Mouse (Mus musculus) layer of hippocampus, adult 18-20 months (tissue): Measurements from ENCODE around the gene Ggt6. TPM values are rescaled to one million over a fixed set of nuclear protein-coding genes. Genes with fewer than 3 reads are reported as not detected.
"Not testable (repeated sequence)": the region's sequence is repeated elsewhere in the genome, so short reads cannot be mapped to it uniquely, and the experiment has no call there.

ENCODE experiments used
- DNase-seq, 2 experiments: peaks; one replicate each; pipeline ENCODE4 v3.0.0; 2022; ENCODE audit warnings: low spot score in 2 of 2
- total RNA-seq, 2 experiments: library from RNA; stranded (reverse); gene quantifications; 2 replicates each; pipeline ENCODE4 v1.2.3; 2021

The Ggt6 gene
- total RNA-seq, 2 experiments from 2014 or later: 0.25 TPM; not detected in 1

DNA sequence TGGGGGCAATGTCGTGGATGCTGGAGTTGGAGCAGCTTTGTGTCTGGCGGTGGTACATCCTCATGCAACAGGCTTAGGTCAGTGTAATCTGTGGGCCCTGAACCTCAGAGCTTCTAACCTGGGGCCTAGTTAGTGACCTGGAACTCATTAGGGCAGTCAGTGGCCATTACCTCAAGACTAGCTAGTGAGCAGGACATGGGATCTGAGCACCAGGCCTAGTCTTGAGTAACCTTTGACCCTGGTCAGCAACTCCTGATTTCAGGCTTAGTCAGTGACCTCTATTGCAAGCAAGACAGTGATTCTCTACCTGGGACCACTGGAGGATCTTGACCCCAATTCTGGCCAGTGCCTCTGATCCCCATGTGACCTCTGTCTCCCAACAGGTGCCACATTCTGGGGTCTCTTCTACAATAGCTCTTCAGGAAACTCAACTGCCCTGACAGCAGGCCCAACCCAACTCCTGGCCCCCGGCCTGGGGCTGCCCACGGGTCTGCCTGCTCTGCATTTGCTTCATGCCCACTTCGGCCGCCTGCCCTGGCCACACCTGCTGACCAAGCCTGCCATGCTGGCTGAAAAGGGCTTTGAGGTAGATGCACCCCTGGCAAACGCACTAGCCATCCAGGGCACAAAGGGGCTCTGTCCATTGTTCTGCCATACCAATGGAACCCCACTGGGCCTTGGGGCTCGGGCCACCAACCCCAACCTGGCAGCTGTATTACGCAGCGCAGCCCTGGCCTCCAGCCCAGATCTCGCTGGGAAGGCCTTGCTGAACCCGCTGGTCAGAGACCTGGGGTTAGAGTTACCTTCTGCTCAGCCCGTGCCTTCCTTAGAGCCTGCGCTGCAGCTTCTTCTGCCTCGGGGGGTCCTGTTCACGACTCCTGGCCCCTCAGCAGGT lies 1.7 kb downstream of the Ggt6 start:
- DNase-seq: no peak

DNA sequence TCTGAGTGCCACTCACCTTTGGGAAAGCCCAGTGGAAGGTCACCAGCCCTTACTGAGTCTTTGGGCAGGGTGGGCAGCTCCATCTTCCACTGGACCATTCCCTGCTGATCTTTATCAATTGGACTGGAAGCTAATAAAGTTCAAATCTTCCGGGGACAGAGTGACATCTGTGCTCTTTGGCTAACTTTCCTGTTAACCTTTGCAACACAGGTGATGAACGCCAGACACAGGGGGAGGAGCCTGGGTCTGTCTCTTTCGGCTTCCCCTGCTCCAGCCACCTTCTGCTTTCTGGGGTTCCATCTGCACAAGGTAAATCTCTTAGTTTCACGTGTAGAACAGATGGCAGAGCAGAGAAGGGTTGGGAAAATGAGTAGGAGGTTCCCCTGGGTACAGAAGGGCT lies 3.1 kb downstream of the Ggt6 start:
- DNase-seq: no peak

DNA sequence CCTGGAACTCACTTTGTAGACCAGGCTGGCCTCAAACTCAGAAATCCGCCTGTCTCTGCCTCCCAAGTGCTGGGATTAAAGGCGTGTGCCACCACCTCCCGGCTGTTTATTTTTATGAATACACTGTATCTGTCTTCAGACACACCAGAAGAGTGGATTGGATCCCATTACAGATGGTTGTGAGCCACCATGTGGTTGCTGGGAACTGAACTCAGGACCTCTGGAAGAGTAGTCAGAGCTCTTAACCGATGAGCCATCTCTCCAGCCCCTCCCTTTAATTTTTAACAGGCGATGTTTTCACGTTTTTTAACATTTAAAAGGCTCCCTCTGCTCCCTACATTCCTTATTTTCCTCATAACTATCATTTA lies 5.3 kb downstream of the Ggt6 start:
- DNase-seq: not testable (repeated sequence)

DNA sequence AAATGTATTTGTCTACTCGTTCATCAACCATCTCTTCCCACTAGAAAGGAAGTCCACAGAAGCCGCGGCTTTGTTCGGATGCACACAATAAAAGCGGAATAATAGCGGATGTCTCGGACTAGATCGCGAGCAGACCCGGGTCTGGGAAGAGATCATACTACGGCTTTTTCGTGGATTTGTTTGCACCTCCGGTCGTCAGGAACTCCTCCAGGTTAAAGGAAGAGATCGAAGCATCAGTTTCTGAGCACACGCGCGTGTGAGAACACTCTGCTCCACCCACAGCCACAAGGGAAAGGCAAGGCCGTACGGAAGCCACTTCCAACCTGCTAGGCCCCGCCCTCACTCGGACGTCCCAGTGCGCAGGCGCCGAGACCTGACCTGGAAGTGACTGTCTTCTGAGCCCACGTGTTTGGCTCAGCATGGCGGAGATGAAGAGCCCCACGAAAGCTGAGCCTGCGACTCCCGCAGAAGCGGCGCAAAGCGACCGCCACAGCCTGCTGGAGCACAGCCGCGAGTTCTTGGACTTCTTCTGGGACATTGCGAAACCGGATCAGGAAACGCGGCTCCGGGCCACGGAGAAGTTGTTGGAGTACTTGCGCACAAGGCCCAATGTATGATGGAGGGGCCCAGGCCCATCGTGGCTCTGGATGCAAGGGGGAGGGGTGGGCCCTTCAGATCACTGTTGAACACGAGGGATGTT lies 5.8 kb downstream of the Ggt6 start, which contains the start of gene Mybbp1a:
Gene Mybbp1a (plus strand): TSS at position 391 of the 700 bp plus-strand sequence.
- DNase-seq: peak; percentile 97 to 99

DNA sequence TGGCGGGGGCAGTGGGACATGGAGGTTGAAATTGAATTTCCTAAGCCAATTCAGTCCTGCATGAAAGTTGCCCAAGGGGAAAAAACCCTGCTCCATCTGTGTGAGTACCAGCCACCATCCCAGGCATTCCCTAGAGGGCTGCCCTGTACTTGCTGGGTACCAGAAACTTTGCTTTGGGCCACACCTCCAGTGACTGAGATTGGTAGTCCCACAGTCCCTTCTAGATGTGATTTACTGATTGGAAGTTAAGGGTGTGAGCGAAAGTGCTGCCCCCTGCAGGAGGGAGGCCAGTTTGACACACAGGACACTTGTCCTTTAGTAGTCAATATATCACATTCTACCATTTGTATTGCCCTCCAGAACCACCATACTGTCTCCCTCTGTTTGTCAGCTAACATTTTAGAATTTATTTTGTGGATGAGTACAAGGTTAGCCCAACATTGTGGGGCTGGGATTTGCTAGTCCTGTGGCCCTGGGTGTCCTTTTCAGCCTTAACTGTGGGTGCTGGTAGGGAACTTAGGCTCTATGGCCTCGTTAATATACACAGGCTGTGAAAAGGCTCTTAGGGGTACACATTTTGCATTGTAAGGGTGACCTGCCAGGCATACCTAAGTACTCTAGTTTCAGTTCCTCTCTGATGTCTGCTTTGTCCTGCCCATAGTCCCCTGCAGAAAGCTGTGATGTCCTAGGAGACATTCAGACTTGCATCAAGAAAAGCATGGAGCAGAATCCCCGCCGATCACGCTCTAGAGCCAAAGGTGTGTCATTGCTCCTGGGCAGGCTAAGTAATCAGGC lies 11.2 kb downstream of the Ggt6 start:
- peak in 1 of 2 experiments; percentile 67 for DNase-seq

DNA sequence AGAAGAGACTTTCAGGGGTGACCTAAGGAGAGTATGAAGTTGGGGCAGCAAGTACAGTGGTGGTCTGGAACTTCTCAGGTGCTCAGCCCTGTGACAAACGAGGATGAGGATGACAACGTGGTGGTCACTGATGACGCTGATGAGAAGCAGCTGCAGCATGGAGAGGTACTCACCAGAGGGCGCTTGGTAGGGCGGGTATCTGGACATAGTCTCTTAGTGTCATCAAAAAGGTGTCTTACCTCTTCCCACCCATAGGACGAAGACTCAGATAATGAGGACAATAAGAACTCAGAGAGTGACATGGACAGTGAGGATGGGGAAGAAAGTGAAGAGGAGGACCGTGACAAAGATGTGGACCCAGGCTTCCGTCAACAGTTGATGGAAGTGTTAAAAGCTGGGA lies 12.1 kb downstream of the Ggt6 start:
- no peak for DNase-seq

DNA sequence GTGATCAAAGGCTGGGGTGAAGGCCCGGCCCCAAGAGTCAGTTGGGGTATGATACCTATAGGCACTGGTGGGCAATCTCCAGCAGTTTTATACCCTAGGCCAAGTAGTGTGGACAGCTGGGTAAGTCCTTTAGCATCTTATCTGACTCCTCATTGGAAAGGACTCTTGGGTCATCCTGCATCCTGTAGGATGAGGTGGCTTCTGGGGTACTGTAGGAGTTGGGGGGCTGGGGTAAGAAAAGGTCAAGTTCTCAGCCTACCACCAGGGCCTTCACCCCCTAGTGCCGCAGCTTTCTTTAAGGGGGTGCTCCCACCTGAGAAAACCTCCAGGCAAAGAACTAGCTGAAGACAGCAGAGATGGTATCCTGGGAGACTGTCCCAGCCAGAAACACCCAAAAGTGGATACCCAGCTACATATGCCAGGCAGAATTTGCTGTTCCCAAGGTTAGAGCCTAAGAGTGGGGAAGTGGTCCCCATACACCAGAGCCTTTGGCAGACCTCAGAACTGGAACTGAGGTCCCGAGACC lies 16.9 kb downstream of the Ggt6 start:
- DNase-seq: no peak

DNA sequence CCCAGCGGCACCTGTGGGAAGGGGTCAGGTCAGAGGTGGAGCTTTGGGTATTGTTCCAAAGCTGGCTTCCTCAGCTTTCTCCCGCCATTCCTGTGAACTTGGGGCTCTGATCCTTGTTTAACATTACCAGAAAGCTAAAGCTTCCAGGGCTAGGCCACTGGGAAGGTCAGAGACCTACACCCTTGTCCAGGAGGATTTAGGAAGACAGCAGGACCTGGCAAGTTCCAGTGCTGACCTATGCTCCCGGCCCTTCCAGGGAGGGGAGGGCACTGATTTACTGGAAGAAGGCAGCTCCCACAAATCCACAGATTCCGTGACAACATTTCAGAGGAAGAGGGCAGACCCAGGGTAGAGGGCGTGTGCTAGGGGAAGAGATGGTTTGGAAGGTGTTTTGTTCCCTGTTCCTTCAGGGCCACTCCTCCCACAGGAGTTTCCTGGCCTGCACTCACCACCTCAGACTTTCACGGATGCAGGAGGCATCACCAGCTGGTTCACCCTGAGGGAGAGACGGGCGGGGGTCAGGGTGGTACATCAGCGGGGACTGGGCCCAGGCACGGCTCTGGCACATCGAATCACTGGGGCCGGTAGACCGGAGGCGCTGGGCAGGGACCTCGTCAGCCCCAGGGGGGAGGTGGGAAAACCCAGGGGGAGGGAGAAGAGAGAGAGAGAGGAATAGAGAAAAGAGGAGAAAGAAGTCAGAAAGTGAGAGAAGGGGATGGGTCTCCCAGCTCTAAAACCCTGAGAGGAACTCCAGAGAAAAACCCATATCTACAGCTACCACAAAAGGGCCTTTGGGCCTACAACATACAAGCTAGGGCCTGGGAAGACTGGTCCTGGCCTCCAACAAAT lies 18.0 kb downstream of the Ggt6 start:
- DNase-seq: no peak

DNA sequence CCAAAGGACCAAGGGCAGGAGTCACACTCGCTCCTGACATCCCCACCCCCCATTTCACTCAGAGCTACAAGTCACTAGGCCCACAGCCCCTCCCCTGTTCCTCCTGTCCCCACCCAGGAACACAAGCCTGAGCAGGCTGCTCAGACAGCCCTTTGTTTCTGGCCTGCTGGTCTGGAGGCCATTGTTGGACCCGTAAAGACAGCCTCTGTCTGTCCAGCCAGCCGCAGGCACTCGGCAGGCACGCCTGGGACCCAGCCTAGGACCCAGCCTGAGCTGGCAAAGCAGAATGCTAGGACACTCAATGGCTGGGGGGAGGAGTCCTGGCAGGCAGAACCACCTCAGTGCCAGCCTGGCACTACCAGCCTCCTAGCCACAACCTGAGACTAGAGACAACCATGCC lies 20.4 kb downstream of the Ggt6 start:
- peak; percentile 50 to 79 for DNase-seq

DNA sequence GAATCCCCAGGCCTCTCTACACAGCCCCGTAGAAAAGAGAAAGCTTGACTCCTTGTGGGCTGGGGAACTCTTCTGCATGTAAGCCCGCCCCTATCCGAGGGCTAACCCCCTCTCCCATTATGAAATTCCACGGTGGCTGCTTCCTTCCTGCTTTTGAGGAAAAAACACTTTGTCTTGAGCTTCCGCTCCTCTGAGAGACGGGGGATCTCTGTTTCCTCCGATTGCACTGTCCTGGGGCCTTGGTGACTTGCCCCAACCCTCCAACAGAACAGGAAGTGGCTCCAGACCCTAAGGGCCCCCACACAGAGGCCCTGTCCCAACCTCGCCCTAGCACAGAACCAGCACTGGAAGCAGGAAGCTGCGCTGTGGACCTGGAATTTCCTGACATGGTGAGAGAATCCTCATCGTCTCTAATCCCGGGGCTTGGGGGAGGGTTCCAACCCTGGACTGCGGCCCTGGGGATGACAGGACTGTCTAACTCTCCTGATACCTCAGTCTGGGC lies 22.7 kb downstream of the Ggt6 start:
- DNase-seq: no peak

DNA sequence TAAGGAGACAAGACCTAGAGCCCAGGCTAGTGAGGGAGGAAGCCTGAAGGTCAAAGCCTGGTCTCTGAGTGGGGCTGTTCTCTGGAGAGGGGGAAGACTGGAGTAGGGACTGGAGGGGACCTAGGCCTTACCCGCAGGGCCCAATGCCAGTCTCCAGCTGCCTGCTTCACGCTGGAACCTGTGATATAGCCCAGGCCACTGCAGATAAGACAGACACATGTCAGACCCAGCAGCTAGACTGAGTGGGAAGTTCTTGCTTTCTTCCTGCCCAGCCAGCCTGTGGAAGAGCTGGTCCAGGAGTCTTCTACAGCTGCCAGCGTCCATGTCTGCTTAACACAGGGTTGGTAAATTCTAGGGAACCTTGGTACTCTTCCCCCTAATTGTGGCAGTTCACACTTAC lies 23.2 kb downstream of the Ggt6 start:
- DNase-seq: no peak

DNA sequence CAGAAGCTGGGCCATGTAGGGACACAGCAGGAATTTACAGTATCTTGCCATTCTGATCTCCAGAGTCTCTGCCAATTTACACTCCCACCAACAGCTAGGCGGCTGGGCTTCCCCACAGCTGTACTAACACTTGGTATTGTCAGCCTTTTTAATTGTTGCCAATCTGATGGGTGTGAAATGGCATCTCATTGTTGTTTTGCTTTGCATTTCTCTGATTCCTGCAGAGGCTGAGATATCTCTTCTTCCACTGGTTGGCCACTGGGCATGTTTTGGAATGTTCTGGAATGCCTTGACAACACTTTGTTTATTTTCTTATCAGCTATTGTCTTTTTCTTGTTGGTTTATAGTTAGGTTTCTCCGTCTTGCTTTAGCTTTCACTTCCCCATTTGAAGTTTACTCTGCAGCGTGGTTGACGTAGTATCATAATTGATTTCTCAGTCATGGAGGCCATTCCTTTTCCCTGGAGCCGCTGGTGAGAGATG lies 26.2 kb downstream of the Ggt6 start:
- DNase-seq: no peak

DNA sequence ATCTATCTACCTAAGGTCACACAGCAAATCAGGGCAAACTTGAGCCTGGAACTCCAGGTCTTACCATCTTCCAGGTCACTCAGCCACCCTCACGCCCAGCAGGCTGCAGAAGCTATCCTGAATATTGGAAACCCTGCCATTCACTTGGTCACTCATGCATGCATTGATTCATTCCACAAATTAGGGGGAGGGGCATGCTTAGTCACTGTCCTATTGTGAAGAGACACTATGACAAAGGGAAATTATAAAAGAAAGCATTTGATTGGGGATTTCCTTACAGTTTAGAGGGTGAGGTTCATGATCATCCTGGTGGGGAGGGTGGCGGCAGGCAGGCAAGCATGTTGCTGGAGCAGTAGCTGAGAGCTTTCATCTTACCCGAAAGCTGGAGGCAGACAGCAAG lies 29.5 kb downstream of the Ggt6 start:
- no peak for DNase-seq

DNA sequence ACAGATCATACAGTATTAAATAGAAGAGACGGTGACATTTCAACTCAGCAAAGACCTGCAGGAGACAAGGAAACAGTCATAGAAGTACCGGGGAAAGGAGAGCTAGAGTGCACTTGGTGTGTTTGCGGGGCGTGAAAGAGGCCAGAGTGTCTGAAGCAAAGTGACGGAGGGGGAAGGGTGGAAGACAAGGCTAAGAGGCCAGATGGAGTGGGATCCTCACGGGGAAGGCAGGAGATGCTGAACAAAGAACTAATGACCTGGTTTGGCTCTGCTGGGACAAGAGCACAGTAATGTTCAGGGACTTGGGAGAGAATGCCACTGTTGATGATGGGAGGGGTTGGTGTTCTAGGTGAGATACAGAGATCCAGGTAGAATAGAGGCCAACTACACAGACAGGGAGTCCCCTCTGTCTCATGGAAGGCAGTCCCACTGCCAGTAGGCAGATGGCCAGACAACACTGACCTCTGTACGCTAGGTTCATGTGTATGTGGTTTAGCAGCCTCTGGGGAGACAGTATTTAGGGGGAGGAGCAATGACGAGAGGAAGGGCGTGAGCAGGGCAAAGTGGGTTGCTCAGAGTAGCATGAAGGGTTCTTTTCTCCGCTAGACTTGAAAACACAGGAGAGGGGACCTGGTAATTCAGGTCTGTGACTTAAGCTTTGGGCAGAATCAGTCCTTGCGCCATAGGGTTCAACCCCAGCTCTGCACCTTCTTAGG lies 30.8 kb downstream of the Ggt6 start:
- DNase-seq: no peak

DNA sequence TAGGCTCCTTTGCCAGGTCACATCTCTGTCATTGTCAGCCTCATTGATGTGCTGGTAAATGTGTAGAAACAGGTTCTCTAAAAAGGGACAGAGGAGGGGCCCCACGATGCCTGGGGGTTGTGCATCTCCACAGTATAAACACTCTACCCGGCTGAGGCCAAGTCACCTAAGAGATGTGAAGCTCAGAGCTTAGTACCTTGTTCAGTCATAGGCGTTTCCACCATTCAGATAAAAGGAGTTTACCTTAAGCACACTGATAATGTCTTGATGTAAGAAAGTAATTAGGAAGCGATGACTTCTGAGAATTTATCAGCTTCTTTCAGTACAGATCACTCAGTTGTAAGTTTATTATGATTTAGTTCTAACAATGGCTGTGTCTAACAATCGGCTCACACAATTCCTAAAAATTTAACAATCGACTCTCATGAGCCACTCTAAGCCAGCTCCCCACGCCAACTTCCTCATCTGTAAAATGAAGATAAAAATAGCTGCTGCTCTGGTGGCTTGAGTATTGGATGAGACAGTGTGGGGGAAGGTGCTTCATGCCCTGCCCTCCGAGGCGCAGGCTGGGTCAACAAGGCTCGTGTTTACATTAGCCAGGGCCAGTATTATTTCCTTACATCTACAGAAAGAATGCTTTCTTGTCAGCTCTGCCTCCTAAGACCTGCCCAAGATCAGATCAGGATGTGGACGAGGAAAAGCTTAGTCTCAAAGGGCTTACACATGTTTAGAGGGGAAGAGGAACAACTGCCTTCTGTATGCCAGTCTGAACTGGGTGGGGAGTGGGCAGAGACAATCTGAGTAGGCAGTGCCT lies 31.6 kb downstream of the Ggt6 start:
- DNase-seq: no peak

DNA sequence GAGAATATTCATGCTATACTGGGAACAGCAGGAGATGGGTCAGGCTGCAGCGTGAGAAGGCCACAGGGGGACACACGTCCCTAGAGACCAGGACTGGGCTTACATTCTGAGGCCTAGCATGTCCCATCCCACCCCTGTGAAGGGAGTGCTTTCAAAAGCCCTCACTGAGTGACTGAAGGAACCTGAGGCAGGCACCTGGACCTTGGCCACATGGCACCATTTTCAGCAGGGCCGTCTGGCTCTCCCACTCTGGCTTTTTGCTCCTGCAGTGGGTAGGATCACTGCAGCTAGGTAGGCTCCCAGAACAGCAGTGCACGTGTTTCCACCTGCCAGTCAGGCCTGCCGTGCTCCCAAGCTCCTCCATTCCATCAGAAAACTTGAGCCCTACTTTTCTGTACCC lies 33.2 kb downstream of the Ggt6 start:
- DNase-seq: no peak

DNA sequence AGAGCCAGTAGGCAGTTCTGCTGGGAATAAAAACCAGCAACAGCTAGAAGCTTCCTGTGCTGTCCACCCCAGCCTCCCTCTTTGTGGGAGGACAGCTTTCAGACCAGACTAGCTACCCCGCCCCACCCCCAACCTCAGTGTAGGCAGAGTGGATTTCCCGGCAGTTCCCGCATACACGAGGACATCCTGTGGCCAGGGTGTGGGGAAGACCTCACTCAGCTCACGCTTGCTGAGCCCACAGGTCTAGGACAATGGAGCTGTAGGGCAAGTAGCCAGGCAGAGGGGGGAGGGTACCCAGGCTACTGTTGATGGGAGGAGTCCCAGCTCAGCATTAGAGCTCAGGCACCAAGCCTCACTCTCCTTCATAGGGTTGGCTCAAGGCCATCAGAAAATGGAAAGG lies 33.9 kb downstream of the Ggt6 start:
- no peak for DNase-seq

DNA sequence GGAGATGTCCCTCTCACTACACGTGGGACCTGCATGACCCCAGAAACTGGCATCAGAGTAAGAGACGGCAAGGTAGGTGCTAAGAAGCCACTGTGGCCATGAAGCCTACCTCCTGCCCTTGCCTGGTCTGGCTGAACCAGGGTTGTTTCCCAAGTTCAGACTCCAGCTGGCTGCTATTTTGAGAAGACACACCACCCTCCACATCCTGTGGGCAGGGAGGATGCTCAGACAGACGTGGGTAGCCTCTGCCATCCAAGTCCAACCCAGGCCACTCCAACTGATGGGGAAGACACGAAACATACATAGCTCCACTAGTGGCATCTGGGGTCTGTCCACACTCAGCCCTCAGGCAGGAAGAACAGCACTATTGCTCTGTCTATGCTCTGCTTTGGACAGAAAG lies 34.7 kb downstream of the Ggt6 start:
- DNase-seq: no peak

DNA sequence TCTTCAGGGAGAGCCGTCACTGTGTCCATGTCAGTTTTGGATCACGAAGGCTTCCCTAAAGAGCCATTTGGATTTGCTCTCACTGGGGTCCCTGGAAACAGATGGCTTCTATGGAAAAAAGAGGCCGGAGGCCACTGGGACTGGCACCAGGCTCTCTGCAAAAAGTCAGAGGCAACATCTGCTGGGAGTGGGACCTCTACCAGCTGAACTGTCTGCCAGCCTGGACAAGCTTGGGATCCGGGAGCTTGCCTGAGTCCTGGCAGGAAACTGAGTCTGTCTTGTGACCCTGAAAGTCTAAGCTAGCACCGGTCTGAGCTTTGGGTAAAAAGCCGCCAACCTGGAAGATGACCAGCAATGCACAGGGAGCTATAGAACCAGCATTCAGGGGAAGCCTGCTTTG lies 36.1 kb downstream of the Ggt6 start:
- no peak for DNase-seq
